Mouse (Mus musculus): ENCODE measurements around the gene Arhgef6. TPM values are rescaled to one million over a fixed set of nuclear protein-coding genes. Genes with fewer than 3 reads are reported as not detected.

Arhgef6 gene
- polyA plus RNA-seq, 1 experiment, result not detected

DNA sequence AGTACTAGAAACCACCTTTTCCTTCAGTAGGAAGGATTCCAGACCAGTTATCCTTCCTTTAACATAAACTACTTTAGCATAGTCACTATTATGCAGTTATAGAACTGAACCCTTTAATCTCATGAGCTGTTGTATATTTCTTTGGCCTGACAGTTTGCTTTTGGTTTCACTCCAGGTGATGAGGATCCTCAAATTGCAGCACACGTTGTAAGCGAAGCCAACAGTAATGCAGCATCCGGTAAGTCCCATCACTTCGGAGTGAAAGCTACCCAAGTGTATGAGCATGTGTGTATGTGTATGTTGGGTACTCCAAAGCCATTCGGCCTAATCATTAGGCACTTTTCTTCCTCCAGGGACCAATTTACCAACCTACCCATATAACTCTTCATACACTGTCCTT is 119.0 kb downstream of the Arhgef6 start:
- 94% methylated on average over 5 of the region's 5 CpGs for WGBS
- TF ChIP-seq CTCF (IDR thresholded peaks at IDR 0.05; ENCODE audit: insufficient read depth, low read depth, low read length), result no peak
- TF ChIP-seq POLR2A (IDR thresholded peaks at IDR 0.05; ENCODE audit: insufficient read depth, low read depth, low read length), result no peak
- no peak overlapping the region for H3K27ac ChIP-seq (ENCODE audit: insufficient read depth, low read depth, low read length)
- no peaks in the 10 kb centered on the region for H3K4me1 ChIP-seq (ENCODE audit: control insufficient read depth, insufficient read depth, low read length)
- H3K4me3 ChIP-seq (ENCODE audit: insufficient read depth, low read depth, low read length), result no peak overlapping the region

GRCm38 (mm10) chrX:57216271-57216670 is 122.3 kb downstream of the Arhgef6 start:
- no peak for TF ChIP-seq CTCF (IDR thresholded peaks at IDR 0.05; ENCODE audit: insufficient read depth, low read depth, low read length)
- no peak for TF ChIP-seq POLR2A (IDR thresholded peaks at IDR 0.05; ENCODE audit: insufficient read depth, low read depth, low read length)
- Histone ChIP-seq H3K27ac (ENCODE audit: insufficient read depth, low read depth, low read length) (no peak overlapping the region), H3K4me1 (ENCODE audit: control insufficient read depth, insufficient read depth, low read length) (no peaks in the 10 kb centered on the region), H3K4me3 (ENCODE audit: insufficient read depth, low read depth, low read length) (no peak overlapping the region)
- WGBS, result 62% methylated on average over 5 of the region's 5 CpGs

GRCm38 (mm10) chrX:57215495-57215894 is 123.0 kb downstream of the Arhgef6 start:
- Histone ChIP-seq H3K27ac (ENCODE audit: insufficient read depth, low read depth, low read length) (no peak overlapping the region), H3K4me1 (ENCODE audit: control insufficient read depth, insufficient read depth, low read length) (no peaks in the 10 kb centered on the region), H3K4me3 (ENCODE audit: insufficient read depth, low read depth, low read length) (no peak overlapping the region)
- no peak for TF ChIP-seq POLR2A (IDR thresholded peaks at IDR 0.05; ENCODE audit: insufficient read depth, low read depth, low read length)
- TF ChIP-seq CTCF (IDR thresholded peaks at IDR 0.05; ENCODE audit: insufficient read depth, low read depth, low read length), result no peak
- WGBS, result 92% methylated on average over 4 of the region's 4 CpGs

DNA sequence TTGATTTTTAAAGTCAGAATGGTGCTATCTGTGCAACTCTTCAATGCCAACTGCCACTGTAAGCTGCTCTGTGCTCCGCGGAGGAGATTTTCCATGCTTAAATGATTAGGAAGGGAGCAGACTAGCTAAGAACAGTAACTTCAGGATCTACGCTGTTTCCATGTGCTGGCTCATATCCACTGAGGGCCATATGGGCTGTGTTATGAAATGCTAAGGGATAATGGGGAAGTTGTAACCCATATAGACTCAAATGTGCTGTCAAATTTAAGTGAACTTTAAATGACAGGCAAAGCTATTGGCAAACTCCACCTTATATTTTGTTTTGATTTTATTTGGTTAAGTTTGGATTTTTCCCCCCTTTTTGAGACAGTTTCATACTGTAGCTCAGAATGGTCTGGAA is 125.7 kb downstream of the Arhgef6 start:
- Histone ChIP-seq H3K4me3 (ENCODE audit: insufficient read depth, low read depth, low read length) (no peak overlapping the region), H3K27ac (ENCODE audit: insufficient read depth, low read depth, low read length) (no peak overlapping the region), H3K4me1 (ENCODE audit: control insufficient read depth, insufficient read depth, low read length) (no peaks in the 10 kb centered on the region)
- TF ChIP-seq CTCF (IDR thresholded peaks at IDR 0.05; ENCODE audit: insufficient read depth, low read depth, low read length) (no peak), POLR2A (IDR thresholded peaks at IDR 0.05; ENCODE audit: insufficient read depth, low read depth, low read length) (no peak)
- WGBS, result 90% methylated on average over 3 of the region's 3 CpGs

GRCm38 (mm10) chrX:57211876-57212275 is 126.7 kb downstream of the Arhgef6 start, which contains the start of gene Cd40lg:
Gene Cd40lg, plus strand, starts transcription at chrX:57212143.
- no peaks in the 10 kb centered on the region for H3K4me1 ChIP-seq (ENCODE audit: control insufficient read depth, insufficient read depth, low read length)
- H3K4me3 ChIP-seq (ENCODE audit: insufficient read depth, low read depth, low read length), result no peak within 1 kb of the TSS
- 91% methylated on average over 9 of the region's 9 CpGs for WGBS
- H3K27ac ChIP-seq (ENCODE audit: insufficient read depth, low read depth, low read length), result no peak within 1 kb of the TSS
- no peak for TF ChIP-seq POLR2A (IDR thresholded peaks at IDR 0.05; ENCODE audit: insufficient read depth, low read depth, low read length)
- no peak for TF ChIP-seq CTCF (IDR thresholded peaks at IDR 0.05; ENCODE audit: insufficient read depth, low read depth, low read length)

DNA sequence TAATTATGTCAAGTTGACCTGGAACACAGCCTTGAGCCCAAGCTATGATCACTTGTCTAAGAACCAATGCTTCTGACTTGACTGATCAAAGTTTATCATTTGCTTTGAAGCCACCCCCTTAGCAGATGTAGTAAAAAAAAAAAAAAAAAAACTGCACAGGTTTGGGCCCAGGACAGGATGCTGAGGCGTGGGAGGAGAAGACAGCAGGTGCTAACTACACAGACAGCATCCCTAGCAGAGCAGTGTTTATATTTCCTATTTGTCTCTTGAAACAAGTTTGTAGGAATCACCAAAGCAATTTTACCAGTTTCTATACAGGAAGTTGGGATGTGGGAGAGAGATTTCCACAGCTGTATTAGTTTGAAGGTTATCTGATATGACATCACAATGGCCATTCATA is 127.9 kb downstream of the Arhgef6 start:
- no peak overlapping the region for H3K4me3 ChIP-seq (ENCODE audit: insufficient read depth, low read depth, low read length)
- H3K27ac ChIP-seq (ENCODE audit: insufficient read depth, low read depth, low read length), result no peak overlapping the region
- no peak for TF ChIP-seq POLR2A (IDR thresholded peaks at IDR 0.05; ENCODE audit: insufficient read depth, low read depth, low read length)
- TF ChIP-seq CTCF (IDR thresholded peaks at IDR 0.05; ENCODE audit: insufficient read depth, low read depth, low read length), result no peak
- WGBS, result 74% methylated on average over 1 of the region's 1 CpGs
- no peaks in the 10 kb centered on the region for H3K4me1 ChIP-seq (ENCODE audit: control insufficient read depth, insufficient read depth, low read length)

- H3K4me3 ChIP-seq (ENCODE audit: insufficient read depth, low read depth, low read length), result no peak overlapping the region
- no peak overlapping the region for H3K27ac ChIP-seq (ENCODE audit: insufficient read depth, low read depth, low read length)
- H3K4me1 ChIP-seq (ENCODE audit: control insufficient read depth, insufficient read depth, low read length), result no peaks in the 10 kb centered on the region
- WGBS, result 70% methylated on average over 2 of the region's 2 CpGs
- TF ChIP-seq POLR2A (IDR thresholded peaks at IDR 0.05; ENCODE audit: insufficient read depth, low read depth, low read length), result no peak
- no peak for TF ChIP-seq CTCF (IDR thresholded peaks at IDR 0.05; ENCODE audit: insufficient read depth, low read depth, low read length)
These were observed 138.1 kb downstream of the Arhgef6 start for GRCm38 (mm10) chrX:57200397-57200796.

GRCm38 (mm10) chrX:57198036-57198435 is 140.5 kb downstream of the Arhgef6 start:
- 52% methylated on average over 2 of the region's 2 CpGs for WGBS
- no peaks in the 10 kb centered on the region for H3K4me1 ChIP-seq (ENCODE audit: control insufficient read depth, insufficient read depth, low read length)
- TF ChIP-seq CTCF (IDR thresholded peaks at IDR 0.05; ENCODE audit: insufficient read depth, low read depth, low read length) (no peak), POLR2A (IDR thresholded peaks at IDR 0.05; ENCODE audit: insufficient read depth, low read depth, low read length) (no peak)
- H3K27ac ChIP-seq (ENCODE audit: insufficient read depth, low read depth, low read length), result no peak overlapping the region
- H3K4me3 ChIP-seq (ENCODE audit: insufficient read depth, low read depth, low read length), result no peak overlapping the region

GRCm38 (mm10) chrX:57196319-57196718 is 142.2 kb downstream of the Arhgef6 start:
- TF ChIP-seq CTCF (IDR thresholded peaks at IDR 0.05; ENCODE audit: insufficient read depth, low read depth, low read length) (no peak), POLR2A (IDR thresholded peaks at IDR 0.05; ENCODE audit: insufficient read depth, low read depth, low read length) (no peak)

DNA sequence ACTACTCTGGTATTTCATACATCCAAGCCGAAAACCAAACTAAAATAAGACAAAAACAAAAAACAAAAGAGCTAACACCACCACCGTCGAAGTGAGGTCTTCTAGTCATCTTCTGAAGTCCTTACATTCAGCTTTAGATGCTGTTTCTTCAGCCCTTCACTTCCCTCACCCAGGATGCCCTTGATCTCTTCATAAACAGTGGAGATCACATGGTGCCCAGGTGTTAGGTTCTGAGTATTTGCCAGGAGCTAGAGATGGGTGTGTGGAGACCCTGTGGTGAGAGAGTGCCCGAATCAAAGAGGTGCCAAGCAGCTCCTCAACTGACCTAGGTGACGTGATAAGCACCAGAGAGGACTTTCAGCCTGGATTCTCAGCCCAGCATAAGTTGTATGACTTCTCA is 149.2 kb downstream of the Arhgef6 start:
- no peak overlapping the region for H3K27ac ChIP-seq (ENCODE audit: insufficient read depth, low read depth, low read length)
- TF ChIP-seq POLR2A (IDR thresholded peaks at IDR 0.05; ENCODE audit: insufficient read depth, low read depth, low read length) (no peak), CTCF (IDR thresholded peaks at IDR 0.05; ENCODE audit: insufficient read depth, low read depth, low read length) (no peak)
- WGBS, result 81% methylated on average over 5 of the region's 5 CpGs
- H3K4me3 ChIP-seq (ENCODE audit: insufficient read depth, low read depth, low read length), result no peak overlapping the region
- no peaks in the 10 kb centered on the region for H3K4me1 ChIP-seq (ENCODE audit: control insufficient read depth, insufficient read depth, low read length)

More at GRCm38 (mm10) chrX:57196319-57196718, 142.2 kb downstream of the Arhgef6 start:
- no peak overlapping the region for H3K27ac ChIP-seq (ENCODE audit: insufficient read depth, low read depth, low read length)
- WGBS, result 75% methylated on average over 9 of the region's 9 CpGs
- no peak overlapping the region for H3K4me3 ChIP-seq (ENCODE audit: insufficient read depth, low read depth, low read length)
- H3K4me1 ChIP-seq (ENCODE audit: control insufficient read depth, insufficient read depth, low read length), result no peaks in the 10 kb centered on the region

Measured in olfactory bulb, adult 2 months (tissue).